Mouse (Mus musculus): Measurements from ENCODE around the gene Vmn1r159.
"Not testable (repeated sequence)": the region's sequence is repeated elsewhere in the genome, so short reads cannot be mapped to it uniquely, and the experiment has no call there.

The Vmn1r159 gene

DNA sequence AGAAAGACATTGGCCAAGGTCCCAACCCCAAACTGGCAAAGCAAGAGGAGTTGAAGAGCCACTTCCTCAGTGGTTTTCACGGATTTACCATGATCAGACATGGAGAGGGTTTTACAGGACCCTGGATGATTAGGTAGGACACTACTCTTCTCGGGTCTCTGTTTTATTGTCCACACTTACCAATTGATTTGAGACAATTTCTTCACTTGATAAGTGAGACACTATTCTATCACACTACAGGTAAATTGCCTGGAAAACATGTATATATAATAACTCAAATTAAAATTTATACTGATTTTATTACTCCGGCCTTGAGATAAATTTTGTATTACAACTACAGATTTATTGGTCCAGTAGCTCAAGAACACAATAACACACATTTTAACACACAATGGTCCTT, at the start of gene Vmn1r159:
Gene Vmn1r159, minus strand, starts transcription at position 101 of the 400 bp plus-strand sequence.
- DNase-seq: not testable (repeated sequence)

GRCm38 (mm10) chr7:22870924-22871323, 27.5 kb upstream of the Vmn1r159 start, which contains the start of gene Vmn1r160:
Gene Vmn1r160, plus strand, starts transcription at chr7:22871224.
- DNase-seq: not testable (repeated sequence)
